Mouse (Mus musculus) NIH3T3 (cell line): Measurements from ENCODE around the gene Gm11042.

Experiments used
- DNase-seq: peaks from one replicate; pipeline ENCODE4 v3.0.0-alpha.2; 2012; ENCODE audit warnings: low read depth

Gm11042 gene

DNA sequence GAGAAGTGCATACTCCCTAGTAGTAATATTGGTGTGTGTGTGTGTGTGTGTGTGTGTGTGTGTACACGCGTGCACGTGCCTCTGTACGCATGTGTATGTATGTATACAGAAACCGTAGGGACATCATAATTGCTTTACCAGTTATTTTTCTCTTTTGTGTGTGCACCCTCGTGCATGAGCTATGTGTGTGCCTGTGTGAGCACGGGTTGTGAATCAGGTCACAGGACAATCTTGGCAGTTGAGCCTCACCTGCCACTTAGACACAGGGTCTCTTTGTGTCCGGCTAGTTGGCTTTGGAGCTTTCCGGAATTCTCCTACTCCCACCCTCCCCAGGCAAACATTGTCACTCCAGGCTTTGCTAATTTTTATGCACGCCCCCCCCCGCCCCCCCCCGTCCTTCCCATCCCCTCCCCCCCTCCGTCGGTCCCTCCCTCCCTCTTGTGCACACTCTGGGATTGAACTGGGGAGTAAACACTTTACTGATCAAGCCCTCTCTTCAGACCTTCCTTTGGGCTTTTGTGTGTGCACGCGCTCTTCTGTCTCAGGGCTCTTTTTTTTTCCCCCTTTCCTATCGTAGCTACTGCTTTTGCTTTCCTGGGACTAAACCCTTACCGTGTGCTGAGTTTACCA lies at the start of gene Gm11042:
TSS of gene Gm11042 (minus strand) at position 51 of the 630 bp plus-strand sequence.
- peak; percentile 9 for DNase-seq

DNA sequence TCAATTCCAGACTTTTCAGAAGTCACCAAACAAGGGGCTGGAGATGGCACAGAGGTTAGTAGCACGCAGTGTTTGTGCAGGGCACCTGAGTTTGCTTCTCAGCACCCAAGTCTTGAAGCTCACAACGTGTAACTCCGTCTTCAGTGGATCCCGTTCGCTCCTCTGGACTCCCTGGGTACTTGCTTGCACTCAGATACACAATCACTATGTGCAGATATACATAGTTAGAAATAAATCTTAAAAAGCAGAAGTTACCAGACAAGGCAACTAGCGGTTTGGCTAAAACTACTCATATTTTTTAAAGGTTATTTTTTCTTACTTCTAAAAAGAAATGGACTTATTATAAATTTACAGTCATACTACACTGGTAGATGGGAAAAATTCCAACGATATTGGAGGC lies 48.3 kb upstream of the Gm11042 start:
- DNase-seq: no peak

DNA sequence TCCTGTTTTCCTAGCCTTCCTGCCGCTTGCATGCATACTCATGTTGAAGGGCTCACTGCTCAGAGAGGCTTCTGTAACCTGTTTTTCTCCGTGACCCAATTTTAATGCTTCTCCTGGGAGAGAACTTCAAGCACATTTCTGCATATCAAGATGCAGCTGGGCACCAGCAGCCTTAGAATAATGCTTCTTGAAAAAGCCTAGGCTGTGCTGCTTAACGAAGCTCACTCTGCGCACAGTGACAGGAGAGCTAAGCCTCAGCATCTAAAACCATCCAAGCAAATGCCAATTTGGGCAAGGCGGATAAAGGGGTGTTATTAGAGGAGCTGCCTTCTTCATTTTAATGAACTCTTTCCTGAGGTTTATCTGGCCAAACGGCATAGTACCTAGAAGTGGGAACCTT lies 46.9 kb upstream of the Gm11042 start:
- DNase-seq: no peak

DNA sequence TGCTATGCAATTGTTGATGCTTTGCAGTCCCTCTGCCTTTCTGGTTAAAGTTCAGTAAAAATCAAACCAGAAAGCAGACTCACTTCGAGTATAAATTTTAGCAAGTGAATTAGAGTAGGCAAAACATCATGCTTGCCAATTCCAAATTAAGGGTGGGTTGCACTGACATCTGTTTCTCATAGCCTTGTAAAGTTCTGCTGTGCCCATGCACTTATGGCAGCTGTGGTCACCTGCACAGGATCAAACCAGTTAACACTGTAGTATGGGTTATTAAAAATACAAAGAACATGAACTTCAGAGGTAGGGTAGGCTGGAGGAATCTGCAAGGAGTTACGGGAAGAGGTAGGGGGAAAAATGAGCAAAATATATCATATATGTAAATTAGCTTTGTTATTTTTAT lies 46.3 kb upstream of the Gm11042 start:
- no peak for DNase-seq

DNA sequence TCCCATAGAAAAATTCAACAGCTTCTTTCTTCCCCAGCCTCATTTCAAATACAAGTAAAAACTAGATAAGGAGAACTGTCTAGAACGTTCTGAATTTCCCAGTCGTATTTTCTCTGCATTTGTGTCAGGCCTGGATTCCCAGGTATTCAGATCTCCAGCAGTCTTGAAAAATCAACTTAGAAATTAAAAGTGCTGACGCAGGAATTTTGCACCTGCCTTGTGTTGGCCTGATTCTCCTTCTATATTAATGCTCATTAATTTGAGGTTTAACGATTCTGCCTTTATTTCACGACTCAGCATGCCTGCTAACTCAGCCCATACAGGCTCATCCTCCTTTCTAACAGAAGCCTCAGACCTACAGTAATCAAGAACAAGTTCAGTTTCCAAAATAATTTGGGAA lies 43.6 kb upstream of the Gm11042 start:
- DNase-seq: no peak

DNA sequence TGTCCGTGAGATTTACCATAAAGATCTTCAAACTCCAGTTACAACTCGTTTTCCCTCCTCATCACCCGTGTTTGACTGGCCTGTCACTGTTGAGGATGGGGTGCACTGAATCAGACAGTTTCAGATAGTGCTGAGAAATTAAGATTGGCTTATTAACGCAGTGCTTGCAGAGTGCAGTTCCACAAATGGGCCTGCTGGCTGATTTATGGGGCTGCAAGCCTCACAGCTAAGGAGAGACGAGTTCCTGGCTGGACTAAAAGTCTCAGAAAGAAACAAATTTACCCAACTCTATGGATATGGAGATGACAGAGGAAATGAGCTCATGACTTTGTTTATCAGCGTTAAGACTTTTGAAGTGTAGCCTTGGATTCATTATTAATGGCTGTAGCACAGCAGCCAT lies 41.6 kb upstream of the Gm11042 start:
- DNase-seq: no peak

DNA sequence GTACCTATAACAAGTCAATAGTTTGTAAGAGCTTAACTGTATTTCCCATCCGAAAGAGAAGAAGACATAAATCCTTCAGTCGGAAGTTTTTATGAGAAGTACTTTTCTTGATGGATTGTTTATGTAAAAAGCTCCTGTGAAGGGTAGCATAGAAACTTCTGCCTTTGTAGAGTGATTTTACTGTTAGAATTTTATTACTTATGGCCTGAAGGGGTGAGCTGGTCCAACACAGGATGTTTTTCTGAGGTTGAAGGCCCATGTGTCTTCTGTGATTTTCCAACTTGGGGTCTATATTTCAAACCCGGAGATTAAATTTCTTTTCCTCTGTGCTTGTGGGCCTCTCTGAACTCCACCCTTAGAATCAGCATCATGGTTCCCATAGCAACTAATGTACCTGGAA lies 26.5 kb upstream of the Gm11042 start:
- no peak for DNase-seq

DNA sequence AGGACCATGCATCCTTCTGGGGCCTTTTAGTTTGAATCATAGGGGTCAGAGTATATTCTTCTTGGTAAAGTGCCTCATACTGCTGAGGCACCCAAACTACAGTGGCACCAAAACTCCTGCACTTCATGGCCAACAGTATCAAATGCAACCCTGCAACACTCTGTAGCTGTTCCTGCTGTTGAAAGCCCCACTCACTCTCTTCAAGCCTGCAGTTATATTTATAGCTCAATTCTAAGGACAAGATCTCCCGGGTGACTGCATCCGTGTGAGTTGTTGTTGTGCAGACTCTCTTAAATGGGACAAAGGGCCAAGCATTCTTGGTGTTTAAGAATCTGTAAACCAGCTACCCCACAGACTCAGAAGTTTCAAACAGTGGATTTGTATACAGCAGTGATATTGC lies 23.9 kb upstream of the Gm11042 start:
- DNase-seq: no peak

DNA sequence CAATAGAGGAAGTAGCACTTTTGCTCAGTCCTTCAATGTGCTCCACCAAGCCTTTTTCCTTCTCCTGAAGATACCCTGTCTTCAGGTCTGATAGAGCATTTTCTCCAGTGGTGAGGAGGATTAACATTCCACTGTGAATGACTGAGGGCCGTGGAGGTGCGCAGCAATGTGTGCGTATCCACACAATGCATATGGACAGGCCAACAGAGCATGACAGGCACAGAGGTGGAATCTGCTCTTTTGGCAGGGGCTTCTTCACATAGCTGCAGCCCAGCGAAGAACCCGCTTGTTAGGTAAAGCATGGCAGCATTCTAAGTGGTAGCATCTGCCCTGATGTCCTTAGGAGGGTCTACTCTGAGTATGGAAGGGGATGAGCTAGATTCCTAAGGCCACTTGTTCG lies 17.5 kb upstream of the Gm11042 start:
- DNase-seq: no peak

DNA sequence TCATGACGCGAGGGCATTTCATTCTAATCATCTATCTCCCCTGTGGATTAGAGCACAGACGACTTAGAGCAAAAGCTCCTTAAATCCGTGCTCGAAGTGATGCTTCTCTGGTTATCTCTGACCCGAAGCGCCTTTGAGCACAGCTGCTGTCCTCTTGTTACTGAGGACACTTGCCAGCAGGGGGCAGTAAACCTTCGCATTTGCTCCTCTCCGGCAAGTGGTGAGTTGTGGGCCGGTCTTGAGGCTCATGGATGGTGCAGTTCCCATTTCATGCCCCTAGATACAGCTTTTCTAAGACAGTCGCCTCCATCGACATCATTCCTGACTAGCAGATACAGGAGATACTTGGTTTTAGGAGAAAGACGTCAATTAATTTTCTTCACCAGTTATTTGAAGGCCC lies 16.8 kb upstream of the Gm11042 start:
- peak; percentile 70 for DNase-seq

DNA sequence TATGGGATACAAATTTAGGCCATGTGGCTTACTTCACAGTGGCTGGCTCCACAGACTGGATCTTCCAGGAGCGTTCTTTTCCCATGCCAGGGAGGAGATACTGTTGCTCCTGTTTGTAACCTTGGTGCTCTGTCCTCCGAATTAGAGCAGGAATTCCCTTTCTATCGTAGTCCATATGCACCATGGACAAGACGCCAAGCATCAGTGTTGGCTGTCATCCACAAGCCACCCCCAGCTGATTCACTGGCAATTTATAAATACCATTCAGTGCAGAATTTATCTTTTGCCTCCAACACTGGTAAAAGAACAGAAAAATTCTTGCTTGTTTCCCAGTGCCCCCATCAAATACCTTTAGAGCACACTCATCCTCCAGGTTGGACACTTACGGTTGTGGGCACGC lies 13.6 kb upstream of the Gm11042 start:
- DNase-seq: peak; percentile 14

DNA sequence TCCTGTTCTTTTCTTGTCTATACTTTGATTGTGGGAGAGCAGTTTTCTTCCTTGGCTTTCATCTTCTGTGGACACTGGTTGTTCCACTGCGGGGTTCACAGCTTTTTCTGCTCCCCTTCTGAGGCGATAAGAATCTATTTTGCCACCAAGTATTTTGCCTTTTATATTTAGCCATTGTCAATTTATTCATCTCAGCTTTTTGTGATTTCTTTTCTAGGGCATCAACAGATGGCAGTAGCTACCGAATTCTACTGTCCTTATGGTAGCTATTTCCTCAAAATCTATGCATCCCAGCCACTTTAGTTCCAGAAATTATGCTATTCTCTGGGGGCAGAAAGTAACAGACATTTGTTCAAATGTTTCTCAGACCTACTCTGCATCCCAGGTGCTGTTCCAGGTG lies 10.4 kb upstream of the Gm11042 start:
- no peak for DNase-seq

DNA sequence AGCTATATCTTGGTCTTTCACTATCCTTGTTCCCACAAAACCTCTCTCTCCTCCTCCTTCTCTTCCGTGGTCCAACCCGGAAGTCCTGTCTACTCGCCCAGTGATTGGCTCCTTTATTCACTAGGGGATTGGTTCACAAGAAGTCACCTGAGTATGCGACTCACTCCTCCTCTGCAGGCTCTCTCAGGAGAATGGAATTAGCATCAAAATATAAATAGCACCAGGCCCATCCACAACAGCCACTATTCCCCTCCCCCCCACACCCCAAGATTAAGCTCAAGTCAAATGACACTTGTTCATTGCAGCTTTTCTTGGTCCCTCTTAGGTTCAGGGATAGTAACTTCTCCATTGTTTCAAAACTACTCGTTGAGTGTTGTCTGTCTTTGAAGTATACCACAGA lies 5.8 kb upstream of the Gm11042 start:
- DNase-seq: no peak

DNA sequence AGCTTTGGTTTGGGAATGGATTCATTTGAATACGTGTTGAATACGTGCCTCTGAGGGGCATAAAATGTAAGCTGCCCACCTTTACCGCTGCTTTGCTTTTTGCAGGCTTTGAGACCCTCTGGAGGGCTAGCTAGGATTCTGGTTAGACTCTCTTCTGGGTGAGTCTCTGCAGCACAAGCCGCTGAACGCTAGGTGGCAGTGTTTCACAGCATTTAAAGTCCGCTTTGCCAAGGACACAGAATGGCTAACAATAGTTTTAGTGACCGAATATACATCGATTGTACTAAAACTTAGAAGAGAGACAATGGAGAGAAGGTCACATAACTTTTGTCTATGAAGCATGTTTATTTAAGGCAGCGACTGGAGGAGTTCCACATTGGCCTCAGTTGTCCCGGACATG lies 4.1 kb upstream of the Gm11042 start:
- peak; percentile 87 for DNase-seq

DNA sequence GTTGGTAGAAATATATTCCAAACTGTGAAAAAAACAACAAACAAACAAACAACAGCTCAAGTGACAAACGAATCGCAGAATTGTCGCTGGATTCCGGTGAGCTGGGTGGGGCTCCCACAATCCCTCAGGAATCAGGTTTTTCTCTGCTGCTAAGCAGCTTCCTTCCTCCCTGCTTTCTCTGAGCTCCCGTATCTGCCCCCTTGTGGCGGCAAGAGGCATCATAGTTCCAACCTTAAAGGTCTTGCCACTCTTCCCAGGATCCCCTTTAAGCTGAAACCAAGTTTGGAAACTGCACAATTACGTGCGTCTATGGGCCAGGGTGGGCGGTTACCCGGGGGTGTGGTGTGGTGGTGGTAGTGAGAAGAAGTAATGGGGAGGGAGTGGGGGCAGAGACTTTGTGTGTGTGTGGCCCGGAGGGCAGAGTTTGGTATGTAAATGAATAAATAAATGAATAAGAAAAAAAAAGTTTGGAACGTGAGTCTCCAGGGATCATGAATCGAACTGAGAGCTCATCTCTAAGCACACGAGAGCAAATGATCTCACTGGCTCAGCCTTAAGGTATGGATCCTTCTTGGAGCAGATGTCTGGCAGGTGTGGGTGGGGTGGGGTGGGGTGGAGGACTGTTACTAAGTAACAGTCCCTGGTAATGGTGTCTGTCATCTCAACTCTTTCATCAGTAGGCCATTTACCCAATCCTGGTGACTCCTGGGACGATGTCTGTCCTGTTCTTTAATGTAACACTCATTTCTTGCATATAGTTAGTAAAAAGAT lies 980 bp upstream of the Gm11042 start:
- peak; percentile 89 for DNase-seq

DNA sequence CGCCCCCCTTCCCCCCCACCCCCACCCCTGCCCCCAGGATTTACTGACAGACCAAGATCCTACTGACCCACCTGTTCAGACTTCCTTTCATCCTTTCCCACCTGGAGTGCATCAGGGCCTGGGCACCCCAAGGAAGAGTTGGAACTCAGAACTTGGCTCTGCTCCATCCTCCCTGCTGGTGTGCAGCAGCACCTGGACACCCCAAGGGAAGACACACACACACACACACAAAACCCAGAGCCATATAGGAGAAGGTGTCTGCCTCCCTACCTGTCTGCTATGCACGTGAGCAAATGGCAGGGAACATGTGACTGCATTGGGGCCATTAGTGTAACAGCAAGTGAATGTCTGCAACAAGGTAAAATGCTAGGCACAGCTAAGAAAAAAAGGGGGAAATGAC lies 973 bp downstream of the Gm11042 start:
- DNase-seq: no peak

DNA sequence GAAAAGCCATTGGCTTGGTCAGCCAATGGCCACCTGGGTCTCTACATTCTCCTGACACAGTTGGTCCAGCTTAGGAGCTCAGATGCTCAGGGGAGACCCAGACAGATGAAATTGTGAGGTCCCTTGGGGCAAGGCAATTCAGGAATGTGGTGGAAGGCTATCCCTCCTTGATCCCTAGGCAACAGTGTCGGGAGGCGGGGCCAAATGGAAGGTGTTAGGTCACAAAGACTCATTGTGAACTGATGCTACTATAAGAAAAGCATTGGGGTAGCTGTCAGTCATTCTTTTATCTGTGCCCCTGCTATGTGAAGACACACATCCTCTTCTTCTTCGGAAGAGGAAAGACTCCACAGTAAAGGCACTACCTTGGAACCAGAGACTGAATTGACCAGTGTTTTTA lies 3.6 kb downstream of the Gm11042 start:
- no peak for DNase-seq

DNA sequence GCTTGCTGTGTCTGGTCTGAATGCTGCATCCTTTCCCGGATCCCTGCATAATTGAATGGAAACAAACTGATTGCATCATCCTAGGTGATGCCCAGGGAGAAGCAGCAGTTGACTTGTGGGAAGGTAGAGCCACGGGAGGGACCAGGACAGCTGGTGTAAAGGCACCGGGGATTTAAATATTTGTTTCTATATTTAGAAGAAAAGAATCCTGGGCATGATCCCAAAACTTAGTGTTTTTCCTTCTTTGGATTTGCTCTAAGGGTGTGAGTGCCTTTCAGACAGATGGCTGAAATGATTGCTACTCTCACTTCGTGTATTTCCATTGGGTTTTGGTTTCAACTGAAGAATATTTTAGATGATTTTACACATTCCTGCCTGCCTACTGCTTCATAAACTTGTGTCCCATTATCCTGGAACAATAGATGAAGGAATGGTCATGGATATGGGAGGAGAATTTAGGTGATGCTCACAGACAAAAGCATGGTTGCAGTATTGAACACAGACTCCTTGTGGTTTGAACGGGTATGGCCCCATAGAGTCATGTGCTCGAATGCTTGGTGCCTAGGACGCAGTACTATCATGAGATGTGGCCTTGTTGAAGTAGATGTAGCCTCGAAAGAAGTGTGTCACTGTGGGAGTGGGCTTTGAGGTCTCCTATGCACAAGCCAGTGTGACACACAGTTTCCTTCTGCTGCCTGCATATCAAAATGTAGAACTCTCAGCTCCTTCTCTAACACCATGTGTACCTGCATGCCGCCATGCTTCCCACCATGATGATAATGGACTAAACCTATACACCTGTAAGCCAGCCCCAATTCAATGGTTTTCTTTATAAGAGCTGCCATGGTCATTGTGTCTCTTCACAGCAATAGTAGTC lies 12.5 kb downstream of the Gm11042 start:
- DNase-seq: no peak

DNA sequence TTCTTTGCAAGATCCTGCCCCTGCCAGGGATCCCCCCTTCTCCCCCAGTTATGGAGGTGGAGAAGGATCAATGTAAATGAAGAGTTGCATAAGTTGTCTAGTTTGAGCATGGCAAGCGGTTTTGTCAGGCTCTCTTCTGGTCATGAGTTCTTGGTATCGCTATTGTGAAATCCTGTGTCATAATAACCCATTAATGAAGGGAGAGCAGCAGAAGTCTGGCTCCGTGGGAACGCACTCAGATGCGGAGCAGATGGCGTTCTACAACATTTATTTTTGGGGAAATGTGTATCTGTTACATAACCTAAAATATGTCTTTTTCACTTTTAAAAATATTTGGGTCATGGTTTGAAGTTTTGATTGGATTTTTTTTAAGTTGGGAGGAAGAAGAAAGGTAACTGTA lies 14.6 kb downstream of the Gm11042 start:
- DNase-seq: no peak

DNA sequence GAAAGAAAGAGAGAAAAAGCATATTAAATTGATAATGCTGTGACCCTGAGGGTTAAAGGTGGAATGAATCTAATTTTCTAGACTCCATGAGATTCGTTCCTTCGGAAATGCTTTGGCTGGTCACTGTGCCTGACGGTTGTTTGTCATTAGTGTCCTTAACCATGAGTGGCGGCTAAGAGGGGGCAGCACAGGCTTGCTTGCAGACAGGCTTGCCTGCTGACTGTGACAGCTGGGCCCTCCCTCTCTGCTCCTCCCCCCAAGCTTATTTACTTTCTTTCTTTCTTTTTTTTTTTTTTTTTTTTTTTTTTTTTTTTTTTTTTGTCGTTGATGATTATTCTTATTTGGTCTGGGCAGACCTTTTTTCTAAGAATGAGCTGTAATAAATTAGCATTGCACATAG lies 19.8 kb downstream of the Gm11042 start:
- no peak for DNase-seq

DNA sequence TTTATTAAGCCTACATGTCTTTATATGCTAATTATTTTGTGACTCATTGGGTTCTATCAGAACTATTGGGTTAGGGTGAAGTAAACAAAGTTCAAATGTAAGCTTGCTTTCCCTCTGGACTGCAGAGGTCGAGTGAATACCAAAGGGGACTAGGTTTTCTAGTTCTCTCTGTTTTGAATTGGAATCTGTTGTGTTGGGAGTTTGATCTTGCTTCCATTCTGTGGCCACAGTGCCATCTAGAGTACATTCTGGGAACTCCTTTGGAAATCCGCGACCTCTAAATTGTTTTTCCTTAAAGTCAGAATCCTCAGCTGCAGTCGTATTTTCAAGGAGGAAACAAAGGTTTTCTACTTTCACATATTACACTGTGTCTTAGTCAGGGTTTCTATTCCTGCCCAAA lies 22.6 kb downstream of the Gm11042 start:
- DNase-seq: peak; percentile 75

DNA sequence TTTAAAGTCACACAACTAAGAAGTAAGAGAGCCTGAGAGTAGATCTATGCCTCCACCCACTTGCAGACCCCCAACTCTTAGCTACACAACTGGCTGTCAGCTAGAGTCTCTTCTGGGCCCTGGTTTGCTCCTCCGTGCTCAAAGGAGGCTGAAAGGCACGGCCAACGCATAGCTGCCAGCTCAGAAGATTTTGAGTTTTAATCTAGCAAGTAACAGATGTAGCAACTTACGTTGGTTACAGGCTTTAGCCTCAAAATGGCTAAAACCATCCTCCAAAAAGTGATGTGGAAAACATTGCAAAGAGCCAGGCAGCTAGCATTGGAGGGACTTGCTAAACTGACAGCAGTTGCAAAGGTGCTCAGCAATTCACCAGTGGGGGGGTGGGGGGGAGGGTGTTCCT lies 25.2 kb downstream of the Gm11042 start:
- DNase-seq: no peak

DNA sequence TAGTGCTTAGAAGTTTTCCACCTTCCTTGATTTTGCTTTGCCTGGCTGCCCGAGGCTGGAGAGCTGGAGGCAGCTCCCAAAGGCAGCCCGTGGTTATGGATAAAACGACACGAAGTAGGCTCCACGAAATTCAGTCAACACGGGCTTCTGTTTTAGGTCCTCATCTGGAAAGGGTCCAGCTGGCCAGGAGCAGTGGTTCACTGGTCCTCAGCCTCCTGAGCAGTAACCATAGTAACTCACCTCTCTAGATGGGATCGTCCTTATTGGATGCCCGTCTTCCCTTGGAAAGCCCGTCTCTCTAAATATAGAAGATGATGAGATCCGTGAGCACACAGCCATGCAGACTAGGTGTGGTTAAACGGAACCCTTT lies 31.5 kb downstream of the Gm11042 start:
- no peak for DNase-seq
